Mouse (Mus musculus) inflammation-experienced regulatory T-cells (primary cell): Measurements from ENCODE around the gene Plcd4. TPM values are rescaled to one million over a fixed set of nuclear protein-coding genes. Genes with fewer than 3 reads are reported as not detected.

Source experiments
- polyA plus RNA-seq, 2 experiments: library from polyadenylated mRNA; unstranded; fragments of 100-300 nt; shearing (Covaris generic); gene quantifications; one replicate each; pipeline ENCODE4 v1.2.1; 2017

Plcd4 gene
- polyA plus RNA-seq, result 1 to 10 TPM; 1.1 to 2.2 TPM

DNA sequence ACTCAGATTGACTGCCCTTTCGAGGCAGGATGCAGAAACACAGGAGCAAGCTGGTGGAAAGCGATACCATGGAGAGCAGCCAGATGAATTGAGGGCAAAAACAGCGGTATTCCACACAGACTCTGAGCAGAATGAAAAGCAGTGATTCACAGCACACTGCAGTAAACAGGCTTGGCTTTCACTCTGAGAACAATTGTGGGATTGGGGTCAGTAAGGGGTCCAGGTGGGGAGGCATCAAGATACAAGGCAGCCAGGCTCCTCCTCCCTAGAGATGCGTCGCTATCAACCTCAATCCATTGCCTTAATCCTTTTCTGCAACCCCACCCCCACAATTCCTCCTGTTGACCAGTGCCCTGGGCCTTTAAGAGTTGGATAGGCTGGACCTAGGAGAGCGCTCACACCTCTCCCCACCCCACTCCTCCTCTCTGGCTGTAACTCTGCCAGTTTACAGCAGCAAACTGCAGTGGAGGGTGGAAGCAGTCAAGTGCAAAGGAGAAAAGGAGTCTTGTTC is at the start of gene Plcd4:
Gene Plcd4 (plus strand): TSS at position 438 of the 511 bp plus-strand sequence.

DNA sequence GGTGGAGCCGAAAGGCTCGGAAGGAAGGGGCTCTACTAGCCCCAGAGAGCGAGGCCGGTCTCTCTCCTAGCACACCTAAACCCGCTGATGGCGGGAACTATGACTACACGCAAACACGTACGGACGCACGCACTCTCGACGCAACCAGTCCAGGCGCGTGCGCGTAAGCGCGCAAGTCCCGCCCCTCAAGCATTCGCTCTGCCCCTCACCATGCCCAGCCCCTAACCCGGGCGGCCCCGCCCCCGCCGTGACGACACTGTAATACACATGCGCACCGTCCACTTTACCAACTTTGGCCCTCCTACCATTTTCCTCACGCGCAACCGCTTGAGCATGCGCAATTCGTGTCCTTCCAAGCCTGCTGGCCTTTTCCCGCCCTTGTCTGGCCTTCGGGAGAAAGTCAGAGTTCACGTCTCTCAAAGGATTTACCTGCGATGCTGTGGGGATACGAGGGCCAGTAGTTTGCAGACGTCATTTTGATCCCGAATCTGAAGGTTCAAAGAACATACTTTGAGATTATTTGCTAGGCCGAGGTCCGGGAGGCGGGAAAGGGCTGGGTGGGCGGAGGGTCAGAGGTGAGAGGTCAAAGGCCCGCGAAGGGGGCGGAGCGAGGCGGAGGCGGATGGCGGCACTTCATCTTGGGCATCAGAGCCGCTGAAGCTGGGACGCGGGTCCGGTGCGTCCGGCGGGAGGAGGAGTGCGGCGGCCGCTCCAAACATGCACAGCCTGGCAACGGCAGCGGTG is 36.8 kb upstream of the Plcd4 start, which contains the start of gene Cnot9:
Gene Cnot9 (plus strand): TSS at position 338 of the 744 bp plus-strand sequence.

DNA sequence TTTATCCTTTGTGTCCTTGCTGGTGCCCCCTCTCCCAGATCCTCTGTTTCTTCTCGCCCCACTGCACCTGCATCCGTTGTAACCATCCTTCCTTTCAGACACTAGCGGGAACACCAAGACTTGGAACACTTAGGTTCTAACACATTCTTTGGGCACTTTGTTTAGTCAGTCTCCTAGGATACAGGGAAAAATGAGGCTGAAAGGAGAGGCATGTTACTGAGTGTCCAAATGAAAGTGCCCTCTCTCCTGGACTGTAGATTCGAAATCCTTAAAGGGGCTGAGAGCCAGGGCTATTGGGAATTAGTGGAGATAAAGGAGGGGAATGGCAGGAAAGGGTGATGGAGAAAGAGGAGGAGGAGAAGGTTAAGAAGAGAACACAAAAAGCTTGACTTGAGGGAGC is 1.5 kb downstream of the Plcd4 start, which contains the start of gene Usp37:
Gene Usp37 (minus strand): TSS at position 101 of the 400 bp plus-strand sequence.

DNA sequence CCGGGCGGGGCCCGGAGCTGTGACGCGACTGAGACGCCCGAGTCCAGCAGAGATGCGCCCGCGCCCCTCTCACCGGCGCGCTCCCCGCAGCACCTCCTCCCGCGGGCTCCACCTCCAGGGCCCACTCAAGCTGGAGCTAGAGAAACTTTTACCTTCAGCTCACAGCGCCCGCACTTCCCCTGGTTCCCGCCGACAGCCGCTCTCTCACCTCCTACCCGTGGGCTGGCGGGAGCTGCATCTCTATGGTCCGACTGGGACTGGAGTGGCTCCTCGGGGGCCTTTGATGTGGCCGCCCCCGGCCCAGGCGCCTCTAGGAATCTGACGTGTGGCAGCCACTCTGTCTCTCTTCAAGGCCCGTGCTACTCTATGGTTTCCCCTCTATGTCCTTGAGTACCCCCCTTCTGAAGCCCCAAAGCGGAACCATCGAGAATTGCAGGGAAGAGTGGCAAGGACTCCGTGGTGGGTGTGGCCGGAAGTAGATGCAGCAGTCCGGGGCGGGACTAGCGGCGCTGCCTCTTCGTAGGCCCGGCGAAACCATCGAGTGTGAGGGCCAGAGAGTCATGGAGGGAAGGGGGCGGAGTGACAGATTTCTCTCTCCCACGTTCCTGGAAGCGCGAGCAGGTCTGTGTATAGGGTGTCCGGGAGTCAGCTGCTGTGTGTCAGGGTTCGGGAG is 45.2 kb downstream of the Plcd4 start, which contains the start of the genes Zfp142 and Bcs1l:
Gene Zfp142 (minus strand): TSS at position 474 of the 673 bp plus-strand sequence.
Gene Bcs1l (plus strand): TSS at position 517 of the 673 bp plus-strand sequence.

DNA sequence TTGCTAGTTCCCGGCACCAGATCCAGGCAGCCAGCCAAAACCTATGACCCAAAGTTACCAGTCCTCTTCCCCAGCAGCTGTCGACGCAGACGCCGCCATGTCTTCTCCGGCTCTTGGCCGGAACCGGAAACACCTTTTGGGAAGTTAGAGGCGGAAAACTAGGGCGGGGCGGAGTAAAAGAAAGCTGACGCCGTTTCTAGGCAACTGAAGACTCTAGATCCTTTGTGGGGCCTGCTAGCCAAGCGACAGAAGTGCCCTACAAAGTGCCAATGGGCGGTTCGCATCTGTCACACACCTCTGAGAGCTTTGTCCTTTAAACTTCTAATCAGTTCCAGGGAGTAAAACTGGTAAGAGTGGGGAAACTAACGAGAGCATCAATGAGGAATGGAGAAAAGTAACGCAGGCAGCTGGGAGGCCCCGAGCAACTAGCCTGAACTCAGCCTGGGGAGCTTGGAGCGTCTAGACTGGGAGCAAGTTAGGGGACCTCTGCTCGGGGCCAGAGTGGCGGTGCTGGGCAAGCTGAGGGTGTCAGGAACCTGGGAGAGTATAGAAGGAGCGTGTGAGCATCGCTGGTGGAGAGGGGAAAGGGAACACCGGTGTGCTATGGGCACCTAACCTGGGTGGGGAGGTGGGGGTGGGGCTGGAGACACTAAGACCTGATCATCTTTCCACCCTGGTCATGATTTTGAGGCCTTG is 58.7 kb downstream of the Plcd4 start, which contains the start of the genes Rnf25 and Stk36:
Gene Rnf25 (minus strand): TSS at position 131 of the 696 bp plus-strand sequence.
Gene Stk36 (plus strand): TSS at position 179 of the 696 bp plus-strand sequence.

Other genes starting within 250 kb of the Plcd4 start
- gene Tmbim1, start 237.3 kb upstream of the Plcd4 start, polyA plus RNA-seq, result 10 to 100 TPM; 23.9 to 31.8 TPM
- not detected for gene Catip, start 180.8 kb upstream of the Plcd4 start, polyA plus RNA-seq
- 1 to 10 TPM; 1.0 to 6.0 TPM for gene Slc11a1, start 167.7 kb upstream of the Plcd4 start, polyA plus RNA-seq
- gene Ctdsp1, start 151.4 kb upstream of the Plcd4 start, polyA plus RNA-seq, result 1 to 10 TPM; 4.8 to 6.9 TPM
- under 1 TPM; 0.22 to 0.38 TPM for gene Vil1, start 133.5 kb upstream of the Plcd4 start, polyA plus RNA-seq
- gene Cnot9, start 36.8 kb upstream of the Plcd4 start, polyA plus RNA-seq, result 10 to 100 TPM; 26.8 to 34.2 TPM
- gene Usp37, start 1.4 kb downstream of the Plcd4 start, polyA plus RNA-seq, result 10 to 100 TPM; 12.9 to 13.4 TPM
- 10 to 100 TPM; 17.6 to 24.1 TPM for gene Zfp142, start 45.4 kb downstream of the Plcd4 start, polyA plus RNA-seq
- gene Bcs1l, start 45.4 kb downstream of the Plcd4 start, polyA plus RNA-seq, result 10 to 100 TPM; 10.2 to 12.2 TPM
- 10 to 100 TPM; 28.7 to 30.4 TPM for gene Rnf25, start 58.5 kb downstream of the Plcd4 start, polyA plus RNA-seq
- 1 to 10 TPM in 1 of 2 experiments, under 1 TPM in 1; 0.18 to 1.0 TPM for gene Stk36, start 58.6 kb downstream of the Plcd4 start, polyA plus RNA-seq
- 10 to 100 TPM; 22.4 to 30.3 TPM for gene Ttll4, start 118.9 kb downstream of the Plcd4 start, polyA plus RNA-seq
- under 1 TPM in 1 of 2 experiments, not detected in 1; 0.64 TPM for gene Cyp27a1, start 170.7 kb downstream of the Plcd4 start, polyA plus RNA-seq
- not detected for gene Prkag3, start 206.3 kb downstream of the Plcd4 start, polyA plus RNA-seq
- under 1 TPM in 1 of 2 experiments, not detected in 1; 0.42 TPM for gene Wnt6, start 229.0 kb downstream of the Plcd4 start, polyA plus RNA-seq
- 1 to 10 TPM; 1.8 to 3.5 TPM for gene Wnt10a, start 248.6 kb downstream of the Plcd4 start, polyA plus RNA-seq